Mouse (Mus musculus) brain, embryonic 14.5 days (tissue): ENCODE measurements at regions not wholly inside any gene's neighbourhood (a gene's known extent, or its start where the extent isn't known, plus 50 kb on each side); places are given as distances from the start of the nearest gene placed in this dataset.

Experiments
- CTCF ChIP-seq: fragments of 200-500 bp; IDR thresholded peaks from 2 replicates; pipeline ENCODE4 v1.5.1; 2012; ENCODE audit warnings: inconsistent platforms, mild to moderate bottlenecking, moderate library complexity, borderline replicate concordance; ENCODE audit not compliant: insufficient read depth, insufficient read length; ENCODE audit errors: extremely low read depth
- POLR2A ChIP-seq: fragments of 200-500 bp; IDR thresholded peaks from 2 replicates; pipeline ENCODE4 v1.6.1; 2012; ENCODE audit warnings: mild to moderate bottlenecking, inconsistent platforms, borderline replicate concordance; ENCODE audit not compliant: poor library complexity, insufficient read depth, insufficient read length, severe bottlenecking; ENCODE audit errors: extremely low read depth

GRCm38 (mm10) chr14:45716100-45716499 lies 58.2 kb upstream of the Ddhd1 start:
- TF ChIP-seq CTCF = no peak
- no peak for TF ChIP-seq POLR2A
